Comparison of ENCODE assay signal across 12 mouse cellular contexts in the genomic region with DNA sequence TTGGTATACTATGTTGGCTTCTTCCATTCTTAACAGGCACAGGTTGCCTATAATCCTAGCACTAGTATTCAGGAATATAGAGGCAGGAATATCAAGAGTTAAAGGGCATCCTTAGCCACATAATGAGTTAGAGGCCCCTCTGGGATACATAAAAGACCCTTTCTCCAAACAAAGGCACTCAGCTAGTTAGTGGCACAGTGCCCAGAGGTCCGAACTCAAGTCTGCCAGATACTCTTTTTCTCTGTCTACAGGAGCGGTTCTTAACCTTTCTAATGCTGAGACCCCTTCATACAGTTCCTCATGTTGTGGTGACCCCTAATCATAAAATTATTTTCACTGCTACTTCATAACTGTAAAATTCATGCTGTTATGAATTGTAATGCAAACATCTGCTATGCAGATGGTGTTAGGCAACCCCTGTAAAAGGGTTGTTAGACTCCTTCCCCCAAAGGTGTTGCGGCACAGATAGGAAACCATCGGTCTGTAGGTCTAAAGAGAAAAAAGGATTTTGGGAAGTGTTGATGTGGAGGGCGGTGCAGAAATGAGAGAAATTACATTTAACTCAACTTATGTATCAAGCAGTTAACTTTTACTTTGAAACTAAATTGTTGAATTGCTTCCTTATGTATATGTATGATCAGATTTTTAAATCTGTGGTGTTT. TPM values are rescaled to one million over a fixed set of nuclear protein-coding genes. Genes with fewer than 3 reads are reported as not detected.
A peak's percentile ranks its signal among the peaks of the same experiment; 100 is the strongest.
DNase-seq lines count a peak whose midpoint lies in the region; ATAC-seq and TF ChIP-seq lines count a peak whose summit lies in the region.
"Had no signal": no experiment of that assay in that cellular context is flagged by ENCODE, and none has a peak within 500 bp of the region (broad histone marks: within the 10 kb centered on the region; RNA-seq: fewer than 3 reads in every experiment).

No protein-coding gene starts in this region.

- 0 out of 2 replicates have a peak overlapping the region, but pooled peaks have one; percentile 9 for H3K4me2 ChIP-seq in embryonic facial prominence, embryonic 12.5 days (replicated peaks)
- H3K4me2 ChIP-seq in hindbrain, embryonic 16.5 days (ENCODE audit: low read length): no peak overlapping the region
- H3K4me2 ChIP-seq: intestine, embryonic 15.5 days; liver, embryonic 11.5 days had no signal

- no peak for TF ChIP-seq CTCF in left cerebral cortex, adult 2 months (IDR thresholded peaks at IDR 0.05)
- no peak for TF ChIP-seq CTCF in brain, embryonic 14.5 days (IDR thresholded peaks at IDR 0.05; ENCODE audit: borderline replicate concordance, extremely low read depth, insufficient read depth, insufficient read length)

- H3K9ac ChIP-seq in embryonic facial prominence, embryonic 12.5 days: no peak overlapping the region
- H3K9ac ChIP-seq in hindbrain, embryonic 16.5 days (ENCODE audit: low read depth, low read length): no peak overlapping the region
- H3K9ac ChIP-seq: intestine, embryonic 15.5 days had no signal

- H3K9me3 ChIP-seq in embryonic facial prominence, embryonic 12.5 days: no peaks in the 10 kb centered on the region
- no peaks in the 10 kb centered on the region for H3K9me3 ChIP-seq in embryonic facial prominence, embryonic 10.5 days
- H3K9me3 ChIP-seq in hindbrain, embryonic 16.5 days (ENCODE audit: control insufficient read depth, low read length): no peaks in the 10 kb centered on the region
- H3K9me3 ChIP-seq: intestine, embryonic 15.5 days had no signal

- H3K27me3 ChIP-seq in embryonic facial prominence, embryonic 12.5 days: no peaks in the 10 kb centered on the region
- no peaks in the 10 kb centered on the region for H3K27me3 ChIP-seq in embryonic facial prominence, embryonic 10.5 days (replicated peaks; ENCODE audit: low read depth, poor library complexity, severe bottlenecking)
- no peaks in the 10 kb centered on the region for H3K27me3 ChIP-seq in hindbrain, embryonic 16.5 days (replicated peaks; ENCODE audit: control insufficient read depth, insufficient read depth, low read length)
- H3K27me3 ChIP-seq: intestine, embryonic 15.5 days had no signal

- 62% methylated on average over 5 of the region's 5 CpGs for WGBS in embryonic facial prominence, embryonic 12.5 days
- WGBS in embryonic facial prominence, embryonic 10.5 days: 78% methylated on average over 5 of the region's 5 CpGs
- WGBS in hindbrain, embryonic 16.5 days: 33% methylated on average over 5 of the region's 5 CpGs

- H3K4me1 ChIP-seq in embryonic facial prominence, embryonic 12.5 days: peaks cover 8% of the 10 kb centered on the region
- no peaks in the 10 kb centered on the region for H3K4me1 ChIP-seq in embryonic facial prominence, embryonic 10.5 days
- peaks cover 7% of the 10 kb centered on the region; the same call in 1 of the 2 replicates for H3K4me1 ChIP-seq in hindbrain, embryonic 16.5 days (ENCODE audit: control insufficient read depth, insufficient read depth, low read depth, low read length)
- H3K4me1 ChIP-seq: intestine, embryonic 15.5 days had no signal

- no peak for DNase-seq in embryonic facial prominence, embryonic 10.5 days (ENCODE audit: low spot score)
- peak; percentile 23 to 34 for DNase-seq in left cerebral cortex, postnatal 10 days (ENCODE audit: extremely low spot score in 1 of 2, low spot score in 2 of 2)
- no peak for DNase-seq in left cerebral cortex, adult 2 months (ENCODE audit: extremely low spot score in 1 of 2, low spot score in 2 of 2)
- peak; percentile 93 for DNase-seq in brain, embryonic 14.5 days (ENCODE audit: low read depth)
- DNase-seq: cerebellum, postnatal 36 days had no signal

- H3K27ac ChIP-seq in embryonic facial prominence, embryonic 12.5 days: no peak overlapping the region
- H3K27ac ChIP-seq in embryonic facial prominence, embryonic 10.5 days (replicated peaks): no peak overlapping the region
- H3K27ac ChIP-seq in left cerebral cortex, adult 2 months: no peak overlapping the region
- no peak overlapping the region for H3K27ac ChIP-seq in hindbrain, embryonic 16.5 days (ENCODE audit: low read depth, low read length)
- H3K27ac ChIP-seq: intestine, embryonic 15.5 days had no signal

- H3K36me3 ChIP-seq in embryonic facial prominence, embryonic 12.5 days: peaks cover 8% of the 10 kb centered on the region
- peaks cover 37% of the 10 kb centered on the region for H3K36me3 ChIP-seq in embryonic facial prominence, embryonic 10.5 days (replicated peaks)
- peaks cover 3% of the 10 kb centered on the region; the same call in 1 of the 2 replicates for H3K36me3 ChIP-seq in hindbrain, embryonic 16.5 days (ENCODE audit: control insufficient read depth, insufficient read depth, low read length)

- no peak overlapping the region for H3K4me3 ChIP-seq in embryonic facial prominence, embryonic 12.5 days
- H3K4me3 ChIP-seq in embryonic facial prominence, embryonic 10.5 days: no peak overlapping the region
- H3K4me3 ChIP-seq in left cerebral cortex, adult 2 months: no peak overlapping the region
- no peak overlapping the region for H3K4me3 ChIP-seq in hindbrain, embryonic 16.5 days (ENCODE audit: low read length)
- H3K4me3 ChIP-seq: intestine, embryonic 15.5 days; myocyte had no signal

- intact Hi-C loops in left cerebral cortex, postnatal 10 days (cut with DNase I): no loop called here
- intact Hi-C loops in left cerebral cortex, adult 2 months (cut with DNase I): no loop called here

- TF ChIP-seq POLR2A in brain, embryonic 14.5 days (IDR thresholded peaks at IDR 0.05; ENCODE audit: borderline replicate concordance, extremely low read depth, insufficient read depth, insufficient read length, poor library complexity, severe bottlenecking): no peak

- ATAC-seq in embryonic facial prominence, embryonic 12.5 days (ENCODE audit: insufficient number of reproducible peaks, insufficient read depth, low FRiP score, low TSS enrichment): no peak
- peak; percentile 45; the same call in 1 of the 2 replicates for ATAC-seq in hindbrain, embryonic 16.5 days
- no peak for ATAC-seq in erythroblast, adult 5-6 weeks (replicated peaks; ENCODE audit: low FRiP score, poor library complexity, severe bottlenecking)
- ATAC-seq in frontal cortex, adult (ENCODE audit: low TSS enrichment): no peak
- ATAC-seq: intestine, embryonic 15.5 days had no signal

RNA-seq across cellular contexts. Expression of a gene that starts 8.2 kb away (rescaled TPM):
- polyA plus RNA-seq in embryonic facial prominence, embryonic 12.5 days (2016; fragmentation: Nextera tagmentation; extraction: Ambion mirVana): 524 and 553 TPM in 2 replicates
- 501 and 504 TPM in 2 replicates for polyA plus RNA-seq in embryonic facial prominence, embryonic 10.5 days (2016; fragmentation: Nextera tagmentation; extraction: Ambion mirVana)
- 100 to 1,000 TPM; 154 to 157 TPM for total RNA-seq in left cerebral cortex, postnatal 10 days (2021)
- 100 to 1,000 TPM; 108 to 114 TPM for total RNA-seq in left cerebral cortex, adult 2 months (2021)
- polyA plus RNA-seq in brain, embryonic 14.5 days (2012; rRNA removed): 257 and 264 TPM in 2 replicates
- polyA plus RNA-seq in hindbrain, embryonic 16.5 days (2015; fragmentation: Nextera tagmentation; extraction: Ambion mirVana): 507 and 523 TPM in 2 replicates
- 66.7 and 100 TPM in 2 replicates for total RNA-seq in erythroblast, adult 5-6 weeks (2015; ENCODE audit: low replicate concordance)
- 10.5 and 37.7 TPM in 2 replicates for total RNA-seq in erythroblast, adult 5-6 weeks (2017; ENCODE audit: low replicate concordance)

RNA-seq across cellular contexts. Expression of a gene that starts 23.6 kb away (rescaled TPM):
- polyA plus RNA-seq in embryonic facial prominence, embryonic 12.5 days (2016; fragmentation: Nextera tagmentation; extraction: Ambion mirVana): 11.0 and 11.3 TPM in 2 replicates
- 11.6 and 12.5 TPM in 2 replicates for polyA plus RNA-seq in embryonic facial prominence, embryonic 10.5 days (2016; fragmentation: Nextera tagmentation; extraction: Ambion mirVana)
- 10 to 100 TPM; 10.2 to 10.3 TPM for total RNA-seq in left cerebral cortex, postnatal 10 days (2021)
- total RNA-seq in left cerebral cortex, adult 2 months (2021): 1 to 10 TPM; 8.6 to 9.5 TPM
- 9.4 and 9.6 TPM in 2 replicates for polyA plus RNA-seq in brain, embryonic 14.5 days (2012; rRNA removed)
- 9.9 and 11.1 TPM in 2 replicates for polyA plus RNA-seq in hindbrain, embryonic 16.5 days (2015; fragmentation: Nextera tagmentation; extraction: Ambion mirVana)
- 2.5 and 4.0 TPM in 2 replicates for total RNA-seq in erythroblast, adult 5-6 weeks (2015; ENCODE audit: low replicate concordance)
- total RNA-seq in erythroblast, adult 5-6 weeks (2017; ENCODE audit: low replicate concordance): 3.1 and 3.7 TPM in 2 replicates

RNA-seq across cellular contexts. Expression of a gene that starts 47.0 kb away (rescaled TPM):
- 0.04 TPM in 1 of 2 replicates, not detected in the other for polyA plus RNA-seq in embryonic facial prominence, embryonic 12.5 days (2016; fragmentation: Nextera tagmentation; extraction: Ambion mirVana)
- not detected in 2 replicates for polyA plus RNA-seq in embryonic facial prominence, embryonic 10.5 days (2016; fragmentation: Nextera tagmentation; extraction: Ambion mirVana)
- total RNA-seq in left cerebral cortex, postnatal 10 days (2021): under 1 TPM; 0.26 to 0.62 TPM
- total RNA-seq in left cerebral cortex, adult 2 months (2021): under 1 TPM; 0.07 to 0.14 TPM
- polyA plus RNA-seq in brain, embryonic 14.5 days (2012; rRNA removed): 0.04 and 0.15 TPM in 2 replicates
- 0.06 and 0.10 TPM in 2 replicates for polyA plus RNA-seq in hindbrain, embryonic 16.5 days (2015; fragmentation: Nextera tagmentation; extraction: Ambion mirVana)
- 0.21 and 0.38 TPM in 2 replicates for total RNA-seq in erythroblast, adult 5-6 weeks (2015; ENCODE audit: low replicate concordance)
- 0.14 and 1.0 TPM in 2 replicates for total RNA-seq in erythroblast, adult 5-6 weeks (2017; ENCODE audit: low replicate concordance)
- polyA plus RNA-seq: myocyte had no signal

Comparison
In these comparisons a context has a peak if more than half of its experiments do, and no peak if none do; other contexts are left out.
1. DNase-seq: peak in left cerebral cortex, postnatal 10 days (2 of 2) and brain, embryonic 14.5 days (single experiment); none in embryonic facial prominence, embryonic 10.5 days (single experiment) and left cerebral cortex, adult 2 months (0 of 2).